Mouse (Mus musculus): Measurements from ENCODE around the gene Slc35f3. TPM values are rescaled to one million over a fixed set of nuclear protein-coding genes. Genes with fewer than 3 reads are reported as not detected.

Gene Slc35f3
- total RNA-seq, 2 experiments from 2014 or later = not detected

- DNase-seq = no peak
These were observed 993 bp upstream of the Slc35f3 start for GRCm38 (mm10) chr8:126297284-126297845.

GRCm38 (mm10) chr8:126299333-126299732 lies 975 bp downstream of the Slc35f3 start:
- Histone ChIP-seq H3K4me3 (no peak overlapping the region), H3K27ac (no peak overlapping the region)
- DNase-seq = no peak
- intact Hi-C loops (cut with DNase I) = no loop called here
- no peak for TF ChIP-seq CTCF (IDR thresholded peaks at IDR 0.05)

More at GRCm38 (mm10) chr8:126297284-126297845, 993 bp upstream of the Slc35f3 start:
- intact Hi-C loops (cut with DNase I) = no loop called here
- TF ChIP-seq CTCF (IDR thresholded peaks at IDR 0.05) = peak; percentile 69
- no peak overlapping the region for H3K27ac ChIP-seq
- H3K4me3 ChIP-seq = no peak overlapping the region

- Histone ChIP-seq H3K27ac (no peak overlapping the region), H3K4me3 (no peak overlapping the region)
- TF ChIP-seq CTCF (IDR thresholded peaks at IDR 0.05) = no peak
- intact Hi-C loops (cut with DNase I) = no loop called here
- DNase-seq = no peak
These were observed 2.0 kb downstream of the Slc35f3 start for GRCm38 (mm10) chr8:126300350-126300749.

GRCm38 (mm10) chr8:126301580-126301979 lies 3.2 kb downstream of the Slc35f3 start:
- no peak for TF ChIP-seq CTCF (IDR thresholded peaks at IDR 0.05)
- DNase-seq = no peak
- Histone ChIP-seq H3K27ac (no peak overlapping the region), H3K4me3 (no peak overlapping the region)
- intact Hi-C loops (cut with DNase I) = no loop called here

- TF ChIP-seq CTCF (IDR thresholded peaks at IDR 0.05) = no peak
These were observed 8.8 kb downstream of the Slc35f3 start for GRCm38 (mm10) chr8:126307164-126307563.

GRCm38 (mm10) chr8:126309015-126309414 lies 10.7 kb downstream of the Slc35f3 start:
- no peak overlapping the region for H3K4me3 ChIP-seq
- DNase-seq = no peak
- intact Hi-C loops (cut with DNase I) = no loop called here
- H3K27ac ChIP-seq = no peak overlapping the region
- no peak for TF ChIP-seq CTCF (IDR thresholded peaks at IDR 0.05)

More at GRCm38 (mm10) chr8:126307164-126307563, 8.8 kb downstream of the Slc35f3 start:
- Histone ChIP-seq H3K4me3 (no peak overlapping the region), H3K27ac (no peak overlapping the region)
- intact Hi-C loops (cut with DNase I) = no loop called here
- no peak for DNase-seq

- no peak overlapping the region for H3K27ac ChIP-seq
- DNase-seq = no peak
- TF ChIP-seq CTCF (IDR thresholded peaks at IDR 0.05) = no peak
- intact Hi-C loops (cut with DNase I) = no loop called here
- no peak overlapping the region for H3K4me3 ChIP-seq
These were observed 26.6 kb downstream of the Slc35f3 start for GRCm38 (mm10) chr8:126324931-126325330.

GRCm38 (mm10) chr8:126326136-126326535 lies 27.8 kb downstream of the Slc35f3 start:
- DNase-seq = no peak
- no peak overlapping the region for H3K27ac ChIP-seq
- no peak for TF ChIP-seq CTCF (IDR thresholded peaks at IDR 0.05)
- intact Hi-C loops (cut with DNase I) = no loop called here
- no peak overlapping the region for H3K4me3 ChIP-seq

GRCm38 (mm10) chr8:126326731-126327130 lies 28.4 kb downstream of the Slc35f3 start:
- no peak for DNase-seq
- intact Hi-C loops (cut with DNase I) = no loop called here
- TF ChIP-seq CTCF (IDR thresholded peaks at IDR 0.05) = no peak
- Histone ChIP-seq H3K4me3 (no peak overlapping the region), H3K27ac (no peak overlapping the region)

GRCm38 (mm10) chr8:126327786-126328185 lies 29.4 kb downstream of the Slc35f3 start:
- intact Hi-C loops (cut with DNase I) = no loop called here
- DNase-seq = no peak

GRCm38 (mm10) chr8:126338864-126339263 lies 40.5 kb downstream of the Slc35f3 start:
- Histone ChIP-seq H3K4me3 (no peak overlapping the region), H3K27ac (no peak overlapping the region)
- DNase-seq = no peak
- TF ChIP-seq CTCF (IDR thresholded peaks at IDR 0.05) = no peak
- intact Hi-C loops (cut with DNase I) = no loop called here

More at GRCm38 (mm10) chr8:126327786-126328185, 29.4 kb downstream of the Slc35f3 start:
- Histone ChIP-seq H3K27ac (no peak overlapping the region), H3K4me3 (no peak overlapping the region)
- TF ChIP-seq CTCF (IDR thresholded peaks at IDR 0.05) = no peak

GRCm38 (mm10) chr8:126339357-126339756 lies 41.0 kb downstream of the Slc35f3 start:
- no peak for DNase-seq
- Histone ChIP-seq H3K4me3 (no peak overlapping the region), H3K27ac (no peak overlapping the region)
- intact Hi-C loops (cut with DNase I) = no loop called here
- TF ChIP-seq CTCF (IDR thresholded peaks at IDR 0.05) = no peak

GRCm38 (mm10) chr8:126341200-126341599 lies 42.8 kb downstream of the Slc35f3 start:
- Histone ChIP-seq H3K4me3 (no peak overlapping the region), H3K27ac (no peak overlapping the region)
- no peak for TF ChIP-seq CTCF (IDR thresholded peaks at IDR 0.05)
- no peak for DNase-seq
- intact Hi-C loops (cut with DNase I) = no loop called here

GRCm38 (mm10) chr8:126343427-126343826 lies 45.1 kb downstream of the Slc35f3 start:
- no peak for TF ChIP-seq CTCF (IDR thresholded peaks at IDR 0.05)
- Histone ChIP-seq H3K4me3 (no peak overlapping the region), H3K27ac (no peak overlapping the region)
- intact Hi-C loops (cut with DNase I) = no loop called here
- no peak for DNase-seq
